Mouse (Mus musculus): ENCODE measurements around the gene Glis2.

GRCm38 (mm10) chr16:4548953-4549688 lies 45.4 kb upstream of the Glis2 start:
- TF ChIP-seq REST (IDR thresholded peaks at IDR 0.05; ENCODE audit: insufficient read depth, insufficient read length) = no peak
- no peak for TF ChIP-seq POLR2A (IDR thresholded peaks at IDR 0.05; ENCODE audit: insufficient read length, low read depth)
- no peak for TF ChIP-seq MYOG (IDR thresholded peaks at IDR 0.05; ENCODE audit: control insufficient read depth in 1 of 3, insufficient read depth in 1 of 3, insufficient read length in 2 of 3, low read depth in 2 of 3)
- no peak for TF ChIP-seq TCF12 (IDR thresholded peaks at IDR 0.05; ENCODE audit: insufficient read depth, poor library complexity, severe bottlenecking)
- TF ChIP-seq SRF (IDR thresholded peaks at IDR 0.05; ENCODE audit: control insufficient read depth, insufficient read length, low read depth) = no peak

Measured in myocyte (in vitro differentiated cells).